In the genomic region with DNA sequence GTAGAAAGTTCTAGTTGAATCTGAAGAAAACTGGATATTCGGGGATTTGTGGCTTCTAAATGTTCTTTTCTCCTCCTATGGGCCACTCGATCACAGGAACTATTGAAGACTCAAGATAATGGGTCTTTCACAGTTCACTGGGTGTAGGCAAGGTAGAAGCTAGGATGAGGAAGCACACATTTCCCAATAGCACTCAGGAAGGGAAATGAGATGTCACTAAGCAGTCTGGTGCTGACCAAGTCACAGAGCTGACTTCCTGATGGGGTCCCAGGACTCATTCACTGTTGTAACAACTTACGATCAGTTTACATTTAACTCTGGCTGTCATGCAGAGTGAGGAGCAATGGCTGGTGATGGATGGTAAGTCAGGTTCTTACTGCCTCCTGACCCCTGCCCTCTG, we compare ENCODE assay signal across 19 mouse cellular contexts. TPM values are rescaled to one million over a fixed set of nuclear protein-coding genes. Genes with fewer than 3 reads are reported as not detected.
"Had no signal": no experiment of that assay in that cellular context is flagged by ENCODE, and none has a peak within 500 bp of the region (broad histone marks: within the 10 kb centered on the region; RNA-seq: fewer than 3 reads in every experiment).

No protein-coding gene starts in this region.

- H3K27me3 ChIP-seq: limb, embryonic 13.5 days; midbrain, embryonic 13.5 days had no signal

- DNase-seq: kidney, adult 18-20 months; kidney, adult 9 months; kidney, postnatal 25 days; layer of hippocampus, adult 9-11 months; liver; liver, embryonic 13.5 days; lung, embryonic 14.5 days; lung, postnatal 14 days; retina, postnatal 1 day; right cerebral cortex, postnatal 25 days; spleen, adult 18-20 months; thymus, postnatal 25 days had no signal

- H3K36me3 ChIP-seq: limb, embryonic 10.5 days; limb, embryonic 13.5 days; liver, embryonic 13.5 days; stomach, embryonic 15.5 days had no signal

- ATAC-seq: intestine, embryonic 16.5 days; midbrain, embryonic 13.5 days had no signal

- H3K9me3 ChIP-seq: limb, embryonic 10.5 days; limb, embryonic 13.5 days; liver, embryonic 13.5 days; midbrain, embryonic 13.5 days; stomach, embryonic 15.5 days had no signal

- H3K4me2 ChIP-seq: limb, embryonic 13.5 days; liver, embryonic 13.5 days; lung, embryonic 14.5 days; midbrain, embryonic 13.5 days; stomach, embryonic 15.5 days had no signal

- H3K4me3 ChIP-seq: layer of hippocampus, adult 2 months; limb, embryonic 10.5 days; limb, embryonic 13.5 days; liver, embryonic 13.5 days; midbrain, embryonic 13.5 days; stomach, embryonic 15.5 days had no signal

- H3K4me1 ChIP-seq: limb, embryonic 13.5 days; midbrain, embryonic 13.5 days; stomach, embryonic 15.5 days had no signal

- H3K9ac ChIP-seq: limb, embryonic 13.5 days; liver, embryonic 13.5 days; lung, embryonic 14.5 days; midbrain, embryonic 13.5 days; stomach, embryonic 15.5 days had no signal

- H3K27ac ChIP-seq: kidney, postnatal 0 days; layer of hippocampus, adult 2 months; limb, embryonic 10.5 days; limb, embryonic 13.5 days; liver, embryonic 13.5 days; midbrain, embryonic 13.5 days; stomach, embryonic 15.5 days had no signal

RNA-seq across cellular contexts. Expression of a gene that starts 45.0 kb away (rescaled TPM):
- polyA plus RNA-seq: kidney, postnatal 0 days had no signal
